Mouse (Mus musculus) ES-E14 (cell line): ENCODE results near the gene Gm7879.

Experiments
- CHD2 ChIP-seq: IDR thresholded peaks from 2 replicates; pipeline ENCODE4 v1.6.1; 2014; ENCODE audit warnings: mild to moderate bottlenecking, low read depth, low read length, inconsistent platforms
- HCFC1 ChIP-seq: IDR thresholded peaks from 2 replicates; pipeline ENCODE4 v1.6.1; 2012; ENCODE audit warnings: low read length, inconsistent platforms, borderline replicate concordance; ENCODE audit not compliant: insufficient read depth
- MAFK ChIP-seq: IDR thresholded peaks from 2 replicates; pipeline ENCODE4 v1.6.1; 2014; ENCODE audit warnings: mild to moderate bottlenecking, low read depth, low read length, inconsistent platforms; ENCODE audit not compliant: insufficient read depth
- ZNF384 ChIP-seq: IDR thresholded peaks from 2 replicates; pipeline ENCODE4 v1.6.1; 2012; ENCODE audit warnings: low read depth, low read length, inconsistent platforms

- peak; percentile 88 for TF ChIP-seq ZNF384
- no peak for TF ChIP-seq HCFC1
- peak; percentile 2; the same call in 1 of the 2 replicates for TF ChIP-seq MAFK
- no peak for TF ChIP-seq CHD2
Observed at GRCm38 (mm10) chr5:43948111-43948743, 35.3 kb downstream of the Gm7879 start.
